11 mouse cellular contexts compared by ENCODE assay signal in genomic region chr17:46546995-46547394, GRCm38 (mm10). TPM values are rescaled to one million over a fixed set of nuclear protein-coding genes. Genes with fewer than 3 reads are reported as not detected.
DNase-seq lines count a peak whose midpoint lies in the region; ATAC-seq and TF ChIP-seq lines count a peak whose summit lies in the region.
"Had no signal": no experiment of that assay in that cellular context is flagged by ENCODE, and none has a peak within 500 bp of the region (broad histone marks: within the 10 kb centered on the region; RNA-seq: fewer than 3 reads in every experiment).

No protein-coding gene starts in this region.

- TF ChIP-seq POLR2A in lung, adult 2 months (IDR thresholded peaks at IDR 0.05; ENCODE audit: borderline replicate concordance, extremely low read depth, low read depth, low read length), result no peak

- peak; percentile 35 for DNase-seq in embryo, embryonic 10 days (ENCODE audit: low spot score)
- DNase-seq in embryo, embryonic 11 days, result no peak
- DNase-seq in lung, postnatal 0 days (ENCODE audit: low spot score), result peak; percentile 41
- DNase-seq in lung, adult 2 months, result no peak
- peak; percentile 17 for DNase-seq in induced T-regulatory cell, adult 2 months (ENCODE audit: low read depth)
- no peak for DNase-seq in layer of hippocampus, adult 11-12 months (ENCODE audit: low spot score)
- DNase-seq in adrenal gland, adult 18-20 months (ENCODE audit: low spot score in 2 of 2), result no peak
- DNase-seq: B cell, adult 2 months; gastrocnemius, postnatal 10 days; liver had no signal

- H3K36me3 ChIP-seq in lung, postnatal 0 days (ENCODE audit: insufficient read depth, low read length), result peaks cover 27% of the 10 kb centered on the region
- peaks cover 41% of the 10 kb centered on the region for H3K36me3 ChIP-seq in stomach, embryonic 14.5 days (ENCODE audit: control insufficient read depth, insufficient read depth, low read length)

- H3K9me3 ChIP-seq in lung, postnatal 0 days (ENCODE audit: low read length), result no peaks in the 10 kb centered on the region
- H3K9me3 ChIP-seq in stomach, embryonic 14.5 days (ENCODE audit: control insufficient read depth, low read depth, low read length), result no peaks in the 10 kb centered on the region

- peak; percentile 23; the same call in 1 of the 2 replicates for ATAC-seq in lung, postnatal 0 days
- ATAC-seq in stomach, embryonic 14.5 days (ENCODE audit: insufficient number of reproducible peaks, insufficient read depth, low FRiP score, low read depth), result no peak

- no peak overlapping the region for H3K9ac ChIP-seq in lung, postnatal 0 days (replicated peaks; ENCODE audit: low read depth)
- H3K9ac ChIP-seq in stomach, embryonic 14.5 days (replicated peaks; ENCODE audit: low read depth, low read length), result peak overlapping the region; percentile 10; the same call in 1 of the 2 replicates

- no peaks in the 10 kb centered on the region; the same call in 1 of the 2 replicates for H3K4me1 ChIP-seq in lung, postnatal 0 days (ENCODE audit: insufficient read depth, low read depth, low read length)
- H3K4me1 ChIP-seq in lung, adult 2 months (ENCODE audit: control insufficient read depth, insufficient read depth, low read length), result peaks cover 5% of the 10 kb centered on the region; the same call in 1 of the 2 replicates
- H3K4me1 ChIP-seq in stomach, embryonic 14.5 days (ENCODE audit: control insufficient read depth, insufficient read depth, low read length), result peaks cover 17% of the 10 kb centered on the region

- H3K27me3 ChIP-seq in lung, postnatal 0 days (replicated peaks; ENCODE audit: insufficient read depth, low read length), result no peaks in the 10 kb centered on the region
- no peaks in the 10 kb centered on the region for H3K27me3 ChIP-seq in stomach, embryonic 14.5 days (ENCODE audit: control insufficient read depth, insufficient read depth, low read length)

- no peak for TF ChIP-seq CTCF in lung, postnatal 0 days (IDR thresholded peaks at IDR 0.05)
- TF ChIP-seq CTCF in lung, adult 2 months (IDR thresholded peaks at IDR 0.05; ENCODE audit: insufficient read depth, low read length), result no peak

- no peak overlapping the region for H3K4me2 ChIP-seq in lung, postnatal 0 days (replicated peaks; ENCODE audit: low read depth, low read length)
- H3K4me2 ChIP-seq in stomach, embryonic 14.5 days (replicated peaks; ENCODE audit: low read depth, low read length), result no peak overlapping the region

- H3K27ac ChIP-seq in lung, postnatal 0 days (ENCODE audit: low read length), result no peak overlapping the region
- no peak overlapping the region for H3K27ac ChIP-seq in stomach, embryonic 14.5 days (ENCODE audit: low read length)

- no peak overlapping the region for H3K4me3 ChIP-seq in lung, postnatal 0 days (ENCODE audit: low read depth, low read length)
- no peak overlapping the region for H3K4me3 ChIP-seq in lung, adult 2 months (replicated peaks; ENCODE audit: extremely low read depth, low read depth, low read length)
- H3K4me3 ChIP-seq in stomach, embryonic 14.5 days (ENCODE audit: low read depth, low read length), result no peak overlapping the region

- TF ChIP-seq EP300 in lung, postnatal 0 days (IDR thresholded peaks at IDR 0.05), result no peak

- 31% methylated on average over 8 of the region's 8 CpGs for WGBS in lung, postnatal 0 days
- 48% methylated on average over 8 of the region's 8 CpGs for WGBS in lung, adult 2 months
- WGBS in stomach, embryonic 14.5 days, result 24% methylated on average over 8 of the region's 8 CpGs

RNA-seq across cellular contexts. Expression of gene Cul9, which starts 0.8 kb away (rescaled TPM):
- 3.5 and 3.8 TPM in 2 replicates for polyA plus RNA-seq in lung, postnatal 0 days (2015; fragmentation: Nextera tagmentation; extraction: Ambion mirVana)
- 25.3 and 27.5 TPM in 2 replicates for polyA plus RNA-seq in lung, adult 2 months (2012; rRNA removed)
- 3.6 and 5.6 TPM in 2 replicates for polyA plus RNA-seq in stomach, embryonic 14.5 days (2014; fragmentation: Nextera tagmentation; extraction: Ambion mirVana)
- total RNA-seq in adrenal gland, adult 18-20 months (2021), result 10 to 100 TPM; 24.8 to 30.1 TPM

RNA-seq across cellular contexts. Expression of gene Srf, which starts 9.0 kb away (rescaled TPM):
- polyA plus RNA-seq in lung, postnatal 0 days (2015; fragmentation: Nextera tagmentation; extraction: Ambion mirVana), result 5.1 and 5.6 TPM in 2 replicates
- 162 and 190 TPM in 2 replicates for polyA plus RNA-seq in lung, adult 2 months (2012; rRNA removed)
- 12.2 and 15.7 TPM in 2 replicates for polyA plus RNA-seq in stomach, embryonic 14.5 days (2014; fragmentation: Nextera tagmentation; extraction: Ambion mirVana)
- 10 to 100 TPM; 40.8 to 66.6 TPM for total RNA-seq in adrenal gland, adult 18-20 months (2021)

RNA-seq across cellular contexts. Expression of gene Dnph1, which starts 50.5 kb away (rescaled TPM):
- 2.8 and 4.2 TPM in 2 replicates for polyA plus RNA-seq in lung, postnatal 0 days (2015; fragmentation: Nextera tagmentation; extraction: Ambion mirVana)
- polyA plus RNA-seq in lung, adult 2 months (2012; rRNA removed), result 0.78 and 2.0 TPM in 2 replicates
- 56.3 and 65.5 TPM in 2 replicates for polyA plus RNA-seq in stomach, embryonic 14.5 days (2014; fragmentation: Nextera tagmentation; extraction: Ambion mirVana)
- 1 to 10 TPM; 3.2 to 6.0 TPM for total RNA-seq in adrenal gland, adult 18-20 months (2021)

RNA-seq across cellular contexts. Expression of gene Ttbk1, which starts 59.5 kb away (rescaled TPM):
- 0.04 TPM in 1 of 2 replicates, not detected in the other for polyA plus RNA-seq in lung, postnatal 0 days (2015; fragmentation: Nextera tagmentation; extraction: Ambion mirVana)
- polyA plus RNA-seq in lung, adult 2 months (2012; rRNA removed), result 0.17 and 0.19 TPM in 2 replicates
- polyA plus RNA-seq in stomach, embryonic 14.5 days (2014; fragmentation: Nextera tagmentation; extraction: Ambion mirVana), result 0.25 and 0.27 TPM in 2 replicates
- 1 to 10 TPM in 1 of 2 experiments, under 1 TPM in 1; 0.96 to 1.0 TPM for total RNA-seq in adrenal gland, adult 18-20 months (2021)

Comparison
In these comparisons a context has a peak if more than half of its experiments do, and no peak if none do; other contexts are left out.
1. DNase-seq: peak in embryo, embryonic 10 days (single experiment), lung, postnatal 0 days (single experiment) and induced T-regulatory cell, adult 2 months (single experiment); none in embryo, embryonic 11 days (single experiment), lung, adult 2 months (single experiment), layer of hippocampus, adult 11-12 months (single experiment) and adrenal gland, adult 18-20 months (0 of 2).
2. RNA of gene Dnph1, which starts 50.5 kb away (polyA plus RNA-seq): 56.3 to 65.5 TPM in stomach, embryonic 14.5 days; 2.8 to 4.2 TPM in lung, postnatal 0 days and 0.78 to 2.0 TPM in lung, adult 2 months; every median in the first group is over 10 times any median in the second.